Mouse (Mus musculus) limb, embryonic 12.5 days (tissue): ENCODE measurements around the gene Grin3a. TPM values are rescaled to one million over a fixed set of nuclear protein-coding genes. Genes with fewer than 3 reads are reported as not detected.
"Not testable (repeated sequence)": the region's sequence is repeated elsewhere in the genome, so short reads cannot be mapped to it uniquely, and the experiment has no call there.

ENCODE experiments used
- ATAC-seq: fragments of 200-750 bp; cut with Nextera tagmentation; 2 replicates; pipeline ENCODE4 v1.8.0; 2017; ENCODE audit warnings: low read depth, moderate TSS enrichment; ENCODE audit not compliant: insufficient number of reproducible peaks, insufficient read depth, low FRiP score, low TSS enrichment
- H3K27ac ChIP-seq: fragments of 300-500 bp; sonication (generic); 2 replicates; pipeline ENCODE4 v1.5.1; 2016; ENCODE audit warnings: mild to moderate bottlenecking, moderate library complexity
- H3K27me3 ChIP-seq: fragments of 300-500 bp; sonication (generic); 2 replicates; pipeline ENCODE4 v1.6.1; 2016; ENCODE audit warnings: mild to moderate bottlenecking, moderate library complexity
- H3K36me3 ChIP-seq: fragments of 300-500 bp; sonication (generic); 2 replicates; pipeline ENCODE4 v1.6.1; 2016; ENCODE audit warnings: mild to moderate bottlenecking, moderate library complexity
- H3K4me1 ChIP-seq: fragments of 300-500 bp; sonication (generic); replicated peaks from 2 replicates; pipeline ENCODE4 v1.6.1; 2016
- H3K4me2 ChIP-seq: fragments of 300-500 bp; sonication (generic); 2 replicates; pipeline ENCODE4 v1.6.1; 2016; ENCODE audit warnings: mild to moderate bottlenecking, moderate library complexity
- H3K4me3 ChIP-seq: fragments of 300-500 bp; sonication (generic); replicated peaks from 2 replicates; pipeline ENCODE4 v1.5.1; 2016; ENCODE audit warnings: mild to moderate bottlenecking
- H3K9ac ChIP-seq: fragments of 300-500 bp; sonication (generic); replicated peaks from 2 replicates; pipeline ENCODE4 v1.6.1; 2016; ENCODE audit warnings: mild to moderate bottlenecking, moderate library complexity
- H3K9me3 ChIP-seq: fragments of 300-500 bp; sonication (generic); 2 replicates; pipeline ENCODE4 v1.6.1; 2016; ENCODE audit warnings: mild to moderate bottlenecking, moderate library complexity
- WGBS: fragments of 180-500 bp; shearing (Covaris S2); methylation state at CpG from one replicate; pipeline ENCODE4 v1.1.7; 2016; 5-methylcytosine and 5-hydroxymethylcytosine counted together
- polyA plus RNA-seq: library from polyadenylated mRNA; unstranded; fragments of >200 nt; fragmentation: Nextera tagmentation; extraction: Ambion mirVana; gene quantifications from 2 replicates; pipeline ENCODE4 v1.2.1, GENCODE M21; 2016

Grin3a gene
- polyA plus RNA-seq, 1 experiment from 2014 or later, result 2.4 TPM

- Histone ChIP-seq H3K4me2 (no peak overlapping the region), H3K4me3 (no peak overlapping the region), H3K4me1 (0 out of 2 replicates have a peak, but pooled peaks cover 5% of the 10 kb centered on the region), H3K9ac (no peak overlapping the region), H3K36me3 (peaks cover 5% of the 10 kb centered on the region; the same call in 1 of the 2 replicates), H3K9me3 (no peaks in the 10 kb centered on the region), H3K27ac (no peak overlapping the region), H3K27me3 (no peaks in the 10 kb centered on the region)
- no peak for ATAC-seq
- 80% methylated on average over 5 of the region's 5 CpGs for WGBS
These were observed 216.6 kb downstream of the Grin3a start for GRCm38 (mm10) chr4:49628941-49629340.

DNA sequence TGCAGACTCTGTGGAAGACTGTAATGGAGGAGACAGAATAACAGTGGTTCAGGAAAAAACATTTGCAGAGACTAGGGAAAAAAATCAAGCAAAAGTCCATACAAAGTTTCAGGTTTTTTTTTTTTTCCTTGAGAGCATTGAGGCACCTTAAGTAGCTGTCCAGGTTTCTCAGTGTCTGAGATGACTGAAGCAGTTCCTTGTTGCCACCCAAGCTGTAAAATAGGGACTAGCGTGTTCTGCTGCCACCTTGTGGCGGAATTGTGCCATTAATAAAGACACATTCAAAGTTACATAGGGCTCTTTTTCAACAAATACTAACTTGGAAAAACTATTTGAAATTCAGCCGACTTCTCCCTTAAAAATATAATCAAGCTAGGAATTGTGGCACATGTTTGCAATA, 218.6 kb downstream of the Grin3a start:
- Histone ChIP-seq H3K27ac (no peak overlapping the region), H3K9me3 (no peaks in the 10 kb centered on the region), H3K27me3 (no peaks in the 10 kb centered on the region), H3K36me3 (no peaks in the 10 kb centered on the region), H3K9ac (no peak overlapping the region), H3K4me1 (no peaks in the 10 kb centered on the region), H3K4me3 (no peak overlapping the region), H3K4me2 (no peak overlapping the region)
- ATAC-seq, result no peak
- WGBS, result 4% methylated on average over 3 of the region's 3 CpGs

DNA sequence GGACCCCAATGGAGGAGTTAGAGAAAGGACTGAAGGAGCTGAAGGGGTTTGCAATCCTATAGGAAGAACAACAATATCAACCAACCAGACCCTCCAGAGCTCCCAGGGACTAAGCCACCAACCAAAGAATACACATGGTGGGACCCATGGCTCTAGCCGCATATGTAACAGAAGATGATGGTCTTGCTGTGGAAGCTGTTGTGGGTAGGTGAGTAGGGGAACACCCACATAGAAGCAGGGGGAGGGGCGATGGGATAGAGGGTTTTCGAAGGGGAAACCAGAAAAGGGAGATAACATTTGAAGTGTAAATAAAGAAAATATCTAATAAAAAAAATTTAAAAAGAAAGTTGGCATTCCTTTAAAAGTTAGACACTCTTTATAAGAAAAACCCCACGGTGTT, 220.6 kb downstream of the Grin3a start:
- H3K27ac ChIP-seq, H3K9me3 ChIP-seq, H3K27me3 ChIP-seq, H3K4me3 ChIP-seq, H3K9ac ChIP-seq, H3K4me2 ChIP-seq, H3K4me1 ChIP-seq, ATAC-seq, H3K36me3 ChIP-seq: not testable (repeated sequence)
- WGBS, result 85% methylated on average over 4 of the region's 4 CpGs

GRCm38 (mm10) chr4:49623916-49624315, 221.6 kb downstream of the Grin3a start:
- H3K27me3 ChIP-seq, result no peaks in the 10 kb centered on the region
- no peak for ATAC-seq
- no peak overlapping the region for H3K4me2 ChIP-seq
- no peak overlapping the region for H3K27ac ChIP-seq
- 85% methylated on average over 4 of the region's 4 CpGs for WGBS
- no peak overlapping the region for H3K4me3 ChIP-seq
- no peak overlapping the region for H3K9ac ChIP-seq
- H3K36me3 ChIP-seq, result no peaks in the 10 kb centered on the region
- H3K9me3 ChIP-seq, result no peaks in the 10 kb centered on the region
- H3K4me1 ChIP-seq, result no peaks in the 10 kb centered on the region

DNA sequence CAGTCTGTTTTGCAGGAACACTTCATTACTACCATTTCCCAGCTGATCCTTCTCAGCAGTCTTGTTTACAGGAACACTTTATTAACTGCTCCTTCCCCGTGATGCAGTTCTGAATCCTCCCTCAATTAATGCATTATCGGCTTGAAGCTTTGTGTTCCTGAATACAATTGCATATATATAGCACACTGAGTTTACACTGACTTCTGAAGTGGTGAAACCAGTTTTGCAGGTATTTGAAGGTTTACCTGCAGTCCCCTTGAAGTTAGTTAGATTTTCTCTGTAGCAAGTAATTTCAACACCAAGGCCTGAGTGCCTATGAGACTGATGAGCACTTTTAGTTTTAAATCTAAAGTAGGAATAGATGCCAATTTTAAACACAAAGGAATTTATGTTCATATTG, 223.3 kb downstream of the Grin3a start:
- Histone ChIP-seq H3K27me3 (no peaks in the 10 kb centered on the region), H3K4me2 (no peak overlapping the region), H3K9ac (no peak overlapping the region), H3K36me3 (no peaks in the 10 kb centered on the region), H3K4me1 (no peaks in the 10 kb centered on the region), H3K9me3 (no peaks in the 10 kb centered on the region), H3K4me3 (no peak overlapping the region), H3K27ac (no peak overlapping the region)
- WGBS, result 79% methylated on average over 2 of the region's 2 CpGs
- ATAC-seq, result no peak

DNA sequence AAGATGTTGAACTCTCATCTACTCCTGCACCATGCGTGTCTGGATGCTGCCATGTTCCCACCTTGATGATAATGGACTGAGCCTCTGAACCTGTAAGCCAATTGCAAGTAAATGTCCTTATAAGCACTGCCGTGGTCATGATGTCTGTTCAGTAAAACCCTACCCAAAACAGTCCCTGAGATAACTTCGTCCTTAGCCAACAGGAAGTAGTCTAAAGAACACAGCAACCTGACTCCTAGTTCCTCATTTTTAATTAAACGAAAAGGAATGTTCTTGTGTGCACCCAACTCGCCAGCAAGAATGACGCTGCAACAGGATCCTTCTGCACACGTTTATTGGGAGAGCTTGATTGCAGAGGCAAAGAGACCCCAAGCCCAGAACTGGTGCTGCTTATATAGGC, 225.7 kb downstream of the Grin3a start:
- not testable (repeated sequence) for H3K27me3 ChIP-seq, H3K36me3 ChIP-seq, H3K9ac ChIP-seq, ATAC-seq, H3K9me3 ChIP-seq, H3K27ac ChIP-seq, H3K4me2 ChIP-seq, H3K4me1 ChIP-seq, H3K4me3 ChIP-seq
- 90% methylated on average over 7 of the region's 7 CpGs for WGBS

DNA sequence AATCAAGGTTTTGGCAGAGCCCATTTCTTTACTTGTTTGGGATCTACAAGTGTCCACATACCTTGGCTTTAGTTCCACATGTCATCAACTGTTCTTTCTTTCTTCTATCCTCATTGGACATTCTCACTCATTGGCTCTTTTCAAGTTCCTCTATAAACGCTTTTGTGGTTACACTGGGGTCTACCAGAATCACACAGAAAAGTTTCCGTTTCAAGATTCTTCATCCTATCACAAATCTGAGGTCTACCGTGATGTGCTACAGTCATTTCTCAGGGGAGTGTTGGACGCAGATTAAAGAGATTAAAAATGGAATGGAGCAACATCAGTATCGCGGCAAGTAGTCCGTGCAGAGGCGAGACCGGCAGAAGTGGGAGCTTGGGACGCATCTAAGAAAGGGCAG, 228.6 kb downstream of the Grin3a start:
- Histone ChIP-seq H3K4me3 (no peak overlapping the region), H3K36me3 (no peaks in the 10 kb centered on the region), H3K27me3 (no peaks in the 10 kb centered on the region), H3K9me3 (no peaks in the 10 kb centered on the region), H3K9ac (no peak overlapping the region), H3K4me2 (no peak overlapping the region), H3K4me1 (no peaks in the 10 kb centered on the region), H3K27ac (no peak overlapping the region)
- ATAC-seq, result no peak
- WGBS, result 95% methylated on average over 10 of the region's 10 CpGs

Other genes with a start within 250 kb of the Grin3a start
- 16.6 and 20.8 TPM in 2 replicates for gene Tmem246, start 247.9 kb downstream of the Grin3a start, polyA plus RNA-seq
- 57.3 and 61.5 TPM in 2 replicates for gene Rnf20, start 213.7 kb downstream of the Grin3a start, polyA plus RNA-seq
- 0.11 and 0.12 TPM in 2 replicates for gene Ppp3r2, start 163.7 kb downstream of the Grin3a start, polyA plus RNA-seq